Mouse (Mus musculus) E14TG2a.4 (cell line): ENCODE measurements around the gene S100a1.
A peak's percentile ranks its signal among the peaks of the same experiment; 100 is the strongest.

ENCODE experiments used
- H3K27me3 ChIP-seq: 2 replicates; pipeline ENCODE4 v1.6.1; 2014; ENCODE audit warnings: low read length, control low read depth; ENCODE audit not compliant: insufficient read depth
- H3K36me3 ChIP-seq: 2 replicates; pipeline ENCODE4 v1.6.1; 2014; ENCODE audit warnings: low read length, control low read depth; ENCODE audit not compliant: insufficient read depth
- H3K4me1 ChIP-seq: replicated peaks from 2 replicates; pipeline ENCODE4 v1.6.1; 2014; ENCODE audit warnings: low read depth, low read length, control low read depth
- H3K4me3 ChIP-seq: replicated peaks from 2 replicates; pipeline ENCODE4 v1.5.1; 2014; ENCODE audit warnings: mild to moderate bottlenecking, low read length
- H3K9me3 ChIP-seq: 2 replicates; pipeline ENCODE4 v1.6.1; 2014; ENCODE audit warnings: low read length, control low read depth
- CTCF ChIP-seq: conservative IDR thresholded peaks from 2 replicates; pipeline ENCODE4 v1.5.1; 2014; ENCODE audit warnings: low read length
- NANOG ChIP-seq: IDR thresholded peaks from 2 replicates; pipeline ENCODE4 v1.6.1; 2014; ENCODE audit warnings: borderline replicate concordance, low read length, mixed read lengths
- POU5F1 ChIP-seq: IDR thresholded peaks from 2 replicates; pipeline ENCODE4 v1.6.1; 2014; ENCODE audit warnings: low read length, borderline replicate concordance

The S100a1 gene

DNA sequence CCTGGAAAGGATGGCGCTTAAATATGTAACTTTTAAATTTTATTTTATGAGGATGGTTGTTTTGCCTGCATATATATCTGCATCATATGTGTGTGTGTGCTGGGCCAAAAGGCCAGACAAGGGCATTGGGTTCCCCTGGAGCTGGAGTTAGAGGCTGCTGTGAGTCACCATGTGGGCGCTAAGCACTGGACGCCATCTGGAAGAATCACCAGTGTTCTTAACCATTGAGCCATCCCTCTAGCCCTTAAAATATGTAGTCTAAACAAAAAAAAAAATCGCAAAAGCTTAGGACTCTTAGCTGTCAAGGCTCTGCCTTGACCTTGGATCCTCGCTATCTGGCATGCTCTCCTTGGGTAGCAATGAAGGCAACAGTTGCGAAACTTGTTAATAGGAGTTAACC is 25.6 kb downstream of the S100a1 start:
- Histone ChIP-seq H3K27me3 (no peaks in the 10 kb centered on the region), H3K4me1 (peaks cover 20% of the 10 kb centered on the region), H3K36me3 (peaks cover 64% of the 10 kb centered on the region), H3K4me3 (no peak overlapping the region), H3K9me3 (no peaks in the 10 kb centered on the region)
- TF ChIP-seq CTCF, result no peak
- TF ChIP-seq NANOG, result no peak
- TF ChIP-seq POU5F1, result no peak

GRCm38 (mm10) chr3:90486998-90487397 is 27.2 kb downstream of the S100a1 start:
- H3K4me3 ChIP-seq, result no peak overlapping the region
- no peaks in the 10 kb centered on the region for H3K9me3 ChIP-seq
- no peaks in the 10 kb centered on the region for H3K27me3 ChIP-seq
- H3K4me1 ChIP-seq, result peaks cover 20% of the 10 kb centered on the region
- TF ChIP-seq CTCF (no peak), POU5F1 (no peak), NANOG (no peak)
- peaks cover 80% of the 10 kb centered on the region for H3K36me3 ChIP-seq

- Histone ChIP-seq H3K4me3 (peak within 1 kb of the TSS; percentile 95), H3K9me3 (no peaks in the 10 kb centered on the region), H3K36me3 (peaks cover 40% of the 10 kb centered on the region), H3K27me3 (no peaks in the 10 kb centered on the region), H3K4me1 (peaks cover 29% of the 10 kb centered on the region)
- TF ChIP-seq NANOG, result no peak
- no peak for TF ChIP-seq CTCF
- TF ChIP-seq POU5F1, result no peak
These were observed 38.2 kb downstream of the S100a1 start, which contains the start of gene Ilf2 for GRCm38 (mm10) chr3:90475831-90476611. Gene Ilf2 (plus strand): TSS chr3:90476126.

DNA sequence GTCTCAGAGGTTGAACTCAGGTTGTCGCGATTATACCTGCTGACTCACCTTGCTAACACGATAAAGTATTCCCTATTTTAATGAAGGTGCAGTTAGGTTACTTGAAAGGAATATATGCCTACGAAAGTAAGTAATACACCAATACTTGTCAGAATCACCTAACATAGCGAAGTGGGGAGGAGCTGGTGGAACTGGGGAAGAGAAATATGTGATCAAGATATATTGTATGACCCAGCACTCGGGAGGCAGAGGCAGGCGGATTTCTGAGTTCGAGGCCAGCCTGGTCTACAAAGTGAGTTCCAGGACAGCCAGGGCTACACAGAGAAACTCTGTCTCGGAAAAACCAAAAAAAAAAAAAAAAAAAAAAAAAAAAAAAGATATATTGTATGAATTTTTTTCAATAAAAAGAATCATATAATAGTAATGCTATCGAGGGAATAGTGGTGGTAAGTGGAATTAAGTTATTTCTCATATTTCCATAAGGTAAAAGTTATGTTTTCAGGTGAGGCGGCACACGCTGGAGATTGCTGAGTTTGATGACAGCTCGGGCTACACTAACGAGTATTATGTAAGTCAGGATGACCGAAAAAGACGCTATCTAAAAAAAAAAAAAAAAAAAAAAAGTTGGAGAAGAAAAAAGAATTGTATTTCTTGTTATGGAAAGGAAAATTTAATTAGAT is 38.9 kb downstream of the S100a1 start:
- Histone ChIP-seq H3K4me1 (peaks cover 29% of the 10 kb centered on the region), H3K4me3 (peak overlapping the region; percentile 66), H3K9me3 (no peaks in the 10 kb centered on the region), H3K27me3 (no peaks in the 10 kb centered on the region), H3K36me3 (peaks cover 33% of the 10 kb centered on the region)
- TF ChIP-seq NANOG (no peak), CTCF (no peak), POU5F1 (no peak)

- Histone ChIP-seq H3K36me3 (peaks cover 2% of the 10 kb centered on the region), H3K27me3 (peaks cover 4% of the 10 kb centered on the region), H3K4me1 (peaks cover 17% of the 10 kb centered on the region), H3K9me3 (no peaks in the 10 kb centered on the region), H3K4me3 (no peak overlapping the region)
- TF ChIP-seq CTCF (peak; percentile 84), NANOG (no peak)
These were observed 42.0 kb downstream of the S100a1 start for GRCm38 (mm10) chr3:90472213-90472612.

DNA sequence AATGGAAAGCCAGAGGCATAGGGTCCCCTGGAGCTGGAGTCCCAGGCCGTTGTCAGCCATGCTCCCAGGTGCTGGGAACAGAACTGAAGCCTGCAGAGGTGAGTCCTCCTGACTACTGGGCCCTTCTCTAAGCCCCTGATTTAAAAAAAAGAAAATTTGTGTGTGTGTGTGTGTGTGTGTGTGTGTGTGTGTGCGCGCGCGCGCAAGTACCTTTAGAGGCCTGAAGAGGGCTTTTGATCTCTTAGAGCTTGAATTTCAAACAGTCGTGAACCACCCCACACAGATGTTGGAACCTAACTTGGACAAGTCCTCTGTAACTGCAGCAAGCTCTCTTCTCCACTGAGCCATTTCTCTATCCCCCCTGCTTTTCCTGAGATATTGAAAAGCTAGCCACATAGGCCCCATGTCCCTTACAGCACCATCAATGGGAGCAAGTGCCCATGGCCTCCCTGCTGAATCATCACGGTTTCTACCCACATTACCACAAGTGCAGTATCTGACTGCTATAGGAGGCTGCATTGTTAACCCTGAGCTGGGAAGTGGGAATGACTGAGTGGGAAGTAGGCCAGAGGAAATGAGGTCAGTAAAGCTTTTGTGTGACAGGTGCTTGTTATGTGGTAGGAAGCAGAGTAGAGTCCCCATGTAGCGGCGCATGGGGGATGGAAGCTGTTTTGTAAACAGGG is 46.4 kb downstream of the S100a1 start:
- H3K4me3 ChIP-seq, result no peak overlapping the region
- peaks cover 22% of the 10 kb centered on the region for H3K4me1 ChIP-seq
- no peaks in the 10 kb centered on the region for H3K36me3 ChIP-seq
- peaks cover 43% of the 10 kb centered on the region for H3K27me3 ChIP-seq
- TF ChIP-seq CTCF (0 out of 2 replicates have a peak, but pooled peaks have one; percentile 15), NANOG (no peak), POU5F1 (no peak)
- H3K9me3 ChIP-seq, result no peaks in the 10 kb centered on the region

GRCm38 (mm10) chr3:90466311-90466766 is 47.9 kb downstream of the S100a1 start:
- peaks cover 21% of the 10 kb centered on the region for H3K4me1 ChIP-seq
- peaks cover 57% of the 10 kb centered on the region for H3K27me3 ChIP-seq
- no peaks in the 10 kb centered on the region for H3K36me3 ChIP-seq
- H3K4me3 ChIP-seq, result peak overlapping the region; percentile 85
- no peak for TF ChIP-seq POU5F1
- TF ChIP-seq NANOG, result no peak
- peak; percentile 60 for TF ChIP-seq CTCF
- no peaks in the 10 kb centered on the region for H3K9me3 ChIP-seq

GRCm38 (mm10) chr3:90465686-90466310 is 48.4 kb downstream of the S100a1 start, which contains the start of gene Npr1:
Gene Npr1 (minus strand): TSS chr3:90465866.
- TF ChIP-seq NANOG, result no peak
- no peak for TF ChIP-seq POU5F1
- TF ChIP-seq CTCF, result no peak
- Histone ChIP-seq H3K9me3 (no peaks in the 10 kb centered on the region), H3K4me1 (peaks cover 21% of the 10 kb centered on the region), H3K36me3 (no peaks in the 10 kb centered on the region), H3K4me3 (peak within 1 kb of the TSS; percentile 85), H3K27me3 (peaks cover 62% of the 10 kb centered on the region)
